Mouse (Mus musculus) heart, adult 10 weeks (tissue): ENCODE data around the gene Olfr282. TPM values are rescaled to one million over a fixed set of nuclear protein-coding genes. Genes with fewer than 3 reads are reported as not detected.

ENCODE experiments used
- polyA plus RNA-seq: library from polyadenylated mRNA; stranded (reverse); fragments of 350-450 nt; fragmentation: Illumina TruSeq; extraction: RNeasy Lipid Tissue Mini Kit (QIAGEN cat#74804); gene quantifications from one replicate; pipeline ENCODE4 v1.2.3, GENCODE M21; 2014; ENCODE audit warnings: low read depth, low replicate concordance

Olfr282 gene
- not detected for polyA plus RNA-seq

GRCm38 (mm10) chr15:98430925-98431324 lies at the start of gene Olfr282:
Gene Olfr282 (plus strand): TSS chr15:98431225.

GRCm38 (mm10) chr15:98452288-98452687 lies 21.3 kb downstream of the Olfr282 start, which contains the start of gene Olfr281:
Gene Olfr281 (plus strand): TSS chr15:98452588.

DNA sequence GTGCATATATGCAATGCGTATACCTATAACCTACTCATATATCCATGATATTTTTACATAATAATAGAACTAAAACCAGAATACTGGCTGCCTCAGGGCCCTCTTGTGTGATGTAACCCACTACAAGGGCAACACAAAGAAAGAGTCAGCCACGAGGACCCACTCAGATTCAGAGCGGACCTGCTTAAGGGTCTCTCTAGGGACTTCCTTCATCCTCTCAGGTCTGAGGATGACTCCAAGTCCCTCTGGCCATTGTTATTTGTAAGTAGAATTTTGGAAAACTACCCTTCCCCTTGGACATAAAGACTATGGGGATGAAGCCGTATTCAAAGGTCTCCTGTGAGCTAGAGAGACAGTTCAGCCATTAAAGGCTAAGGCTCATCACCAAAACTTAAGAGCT lies 38.6 kb downstream of the Olfr282 start, which contains the start of gene OR5BS1P:
OR5BS1P (plus strand) TSS at position 301 of the 400 bp plus-strand sequence.

DNA sequence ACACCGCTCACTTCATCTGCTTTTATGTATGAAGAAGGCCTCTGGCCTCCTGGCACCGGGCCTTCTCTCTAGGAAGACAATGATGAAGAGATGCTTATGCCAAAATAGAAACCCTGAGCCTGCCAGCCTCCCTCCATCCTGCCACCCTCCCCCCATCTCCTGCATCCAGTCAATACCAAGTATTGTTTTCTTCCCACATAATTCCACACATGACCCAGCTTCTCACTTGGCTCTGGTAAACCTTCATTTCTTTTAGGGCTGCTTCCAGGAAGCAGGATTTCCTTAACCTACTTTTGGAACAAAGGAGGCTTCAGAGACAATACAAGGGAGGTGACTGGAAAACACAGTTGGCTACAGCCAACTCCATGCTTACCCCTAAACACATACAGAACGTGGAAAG lies 51.7 kb downstream of the Olfr282 start, which contains the start of gene Lalba:
Lalba (minus strand) TSS at position 21 of the 400 bp plus-strand sequence.

Other genes starting within 250 kb of the Olfr282 start
- not detected for gene Olfr288, start 235.7 kb upstream of the Olfr282 start, polyA plus RNA-seq
- gene Gm44579, start 210.2 kb upstream of the Olfr282 start, polyA plus RNA-seq = not detected
- gene Olfr287, start 210.2 kb upstream of the Olfr282 start, polyA plus RNA-seq = not detected
- not detected for gene Olfr286, start 196.8 kb upstream of the Olfr282 start, polyA plus RNA-seq
- gene H1fnt, start 173.9 kb upstream of the Olfr282 start, polyA plus RNA-seq = not detected
- gene Zfp641, start 135.1 kb upstream of the Olfr282 start, polyA plus RNA-seq = 5.4 TPM
- gene Olfr285, start 113.9 kb upstream of the Olfr282 start, polyA plus RNA-seq = not detected
- not detected for gene Olfr284, start 90.2 kb upstream of the Olfr282 start, polyA plus RNA-seq
- gene Olfr283, start 50.3 kb upstream of the Olfr282 start, polyA plus RNA-seq = not detected
- not detected for gene Olfr281, start 21.4 kb downstream of the Olfr282 start, polyA plus RNA-seq
- not detected for gene OR5BS1P, start 38.7 kb downstream of the Olfr282 start, polyA plus RNA-seq
- gene Lalba, start 51.5 kb downstream of the Olfr282 start, polyA plus RNA-seq = not detected
- not detected for gene Olfr279, start 61.2 kb downstream of the Olfr282 start, polyA plus RNA-seq
- gene Kansl2, start 103.0 kb downstream of the Olfr282 start, polyA plus RNA-seq = 63.5 TPM
- gene Ccnt1, start 139.7 kb downstream of the Olfr282 start, polyA plus RNA-seq = 17.2 TPM
- gene 4930415O20Rik, start 139.8 kb downstream of the Olfr282 start, polyA plus RNA-seq = not detected
- gene Adcy6, start 178.9 kb downstream of the Olfr282 start, polyA plus RNA-seq = 171 TPM
- gene Cacnb3, start 199.6 kb downstream of the Olfr282 start, polyA plus RNA-seq = 4.8 TPM
- 46.9 TPM for gene Ddx23, start 231.7 kb downstream of the Olfr282 start, polyA plus RNA-seq
- 2.2 TPM for gene Rnd1, start 246.2 kb downstream of the Olfr282 start, polyA plus RNA-seq